Mouse (Mus musculus) limb, embryonic 11.5 days (tissue): Measurements from ENCODE around the gene Rps6kb2. TPM values are rescaled to one million over a fixed set of nuclear protein-coding genes. Genes with fewer than 3 reads are reported as not detected.
"Not testable (repeated sequence)": the region's sequence is repeated elsewhere in the genome, so short reads cannot be mapped to it uniquely, and the experiment has no call there.

Source experiments
- ATAC-seq: fragments of 200-750 bp; cut with Nextera tagmentation; 2 replicates; pipeline ENCODE4 v1.8.0; 2017; ENCODE audit warnings: low read depth; ENCODE audit not compliant: insufficient number of reproducible peaks, low FRiP score, low TSS enrichment
- DNase-seq: peaks from one replicate; pipeline ENCODE4 v3.0.0-alpha.2; 2015; ENCODE audit warnings: low spot score
- H3K27ac ChIP-seq: fragments of 300-500 bp; sonication (generic); replicated peaks from 2 replicates; pipeline ENCODE4 v1.5.1; 2014; ENCODE audit warnings: low read depth, mild to moderate bottlenecking, low read length
- H3K27me3 ChIP-seq: fragments of 300-500 bp; sonication (generic); 2 replicates; pipeline ENCODE4 v1.6.1; 2014; ENCODE audit warnings: mild to moderate bottlenecking, low read length, mixed read lengths; ENCODE audit not compliant: control insufficient read depth, insufficient read depth
- H3K36me3 ChIP-seq: fragments of 300-500 bp; sonication (generic); 2 replicates; pipeline ENCODE4 v1.6.1; 2014; ENCODE audit warnings: mild to moderate bottlenecking, low read length, moderate library complexity, mixed read lengths; ENCODE audit not compliant: control insufficient read depth, insufficient read depth
- H3K4me1 ChIP-seq: fragments of 300-500 bp; sonication (generic); 2 replicates; pipeline ENCODE4 v1.6.1; 2014; ENCODE audit warnings: low read length, mixed read lengths; ENCODE audit not compliant: control insufficient read depth, insufficient read depth
- H3K4me2 ChIP-seq: fragments of 300-500 bp; sonication (generic); 2 replicates; pipeline ENCODE4 v1.6.1; 2014; ENCODE audit warnings: low read depth, mild to moderate bottlenecking, moderate library complexity; ENCODE audit not compliant: severe bottlenecking
- H3K4me3 ChIP-seq: fragments of 300-500 bp; sonication (generic); 2 replicates; pipeline ENCODE4 v1.5.1; 2014; ENCODE audit warnings: low read depth, low read length
- H3K9ac ChIP-seq: fragments of 300-500 bp; sonication (generic); 2 replicates; pipeline ENCODE4 v1.6.1; 2014; ENCODE audit warnings: mild to moderate bottlenecking, low read length
- H3K9me3 ChIP-seq: fragments of 300-500 bp; sonication (generic); 2 replicates; pipeline ENCODE4 v1.6.1; 2016; ENCODE audit warnings: low read length; ENCODE audit not compliant: control insufficient read depth
- WGBS: fragments of 180-500 bp; shearing (Covaris S2); extraction: QIAGEN DNeasy Blood & Tissue Kit; methylation state at CpG from one replicate; pipeline ENCODE4 v1.1.7; 2014; 5-methylcytosine and 5-hydroxymethylcytosine counted together
- polyA plus RNA-seq: library from polyadenylated mRNA; unstranded; fragments of >200 nt; fragmentation: Nextera tagmentation; extraction: Ambion mirVana; gene quantifications from 2 replicates; pipeline ENCODE4 v1.2.1, GENCODE M21; 2014

Gene Rps6kb2
- polyA plus RNA-seq, 1 experiment from 2014 or later: 44.7 TPM

DNA sequence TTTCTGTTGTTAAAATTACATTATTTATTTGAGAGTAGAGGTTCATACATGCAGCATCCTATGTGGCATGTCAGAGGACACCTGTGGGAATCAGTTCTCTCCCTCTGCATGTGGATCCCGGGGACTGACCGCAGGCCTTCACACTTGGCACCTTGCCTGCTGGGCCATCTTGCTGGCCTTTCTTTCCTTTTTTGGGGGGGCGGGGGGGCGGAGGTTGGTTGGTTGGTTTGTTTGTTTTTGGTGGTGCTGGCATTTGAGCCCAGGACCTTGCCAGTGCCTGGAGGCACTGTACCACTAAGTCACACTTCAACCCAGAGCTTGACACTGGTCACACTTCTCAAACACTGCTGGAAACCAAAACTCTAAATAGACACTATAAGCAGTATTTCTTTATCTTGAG is 28.8 kb downstream of the Rps6kb2 start:
- Histone ChIP-seq H3K9me3 (no peaks in the 10 kb centered on the region), H3K4me1 (no peaks in the 10 kb centered on the region), H3K9ac (no peak overlapping the region), H3K27me3 (no peaks in the 10 kb centered on the region), H3K36me3 (peaks cover 8% of the 10 kb centered on the region; the same call in 1 of the 2 replicates), H3K4me3 (no peak overlapping the region), H3K27ac (no peak overlapping the region), H3K4me2 (no peak overlapping the region)
- no peak for DNase-seq
- ATAC-seq: no peak
- 94% methylated on average over 4 of the region's 4 CpGs for WGBS

GRCm38 (mm10) chr19:4131768-4132167 is 31.4 kb downstream of the Rps6kb2 start:
- no peaks in the 10 kb centered on the region for H3K27me3 ChIP-seq

DNA sequence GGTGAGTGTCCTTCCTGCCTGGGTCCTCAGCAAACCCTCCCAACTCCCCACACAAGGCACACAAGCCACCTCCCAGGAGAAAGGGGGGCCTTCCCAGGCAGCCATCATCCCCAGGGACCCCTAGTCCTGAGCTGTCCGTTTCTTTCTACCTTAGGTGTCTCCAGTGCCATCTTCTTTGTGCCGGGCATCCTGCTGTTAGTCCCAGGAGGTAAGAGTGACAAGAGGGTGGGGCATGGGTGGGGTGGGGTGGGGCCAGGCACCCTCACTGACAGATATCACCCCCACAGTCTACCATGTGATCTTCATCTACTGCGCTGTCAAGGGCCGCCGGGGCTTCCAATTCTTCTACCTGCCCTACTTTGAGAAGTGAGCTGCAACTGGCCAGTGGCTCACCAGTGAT is 32.1 kb downstream of the Rps6kb2 start:
- H3K27ac ChIP-seq: no peak overlapping the region
- no peak overlapping the region for H3K4me3 ChIP-seq
- H3K9me3 ChIP-seq: no peaks in the 10 kb centered on the region
- H3K27me3 ChIP-seq: no peaks in the 10 kb centered on the region
- H3K4me1 ChIP-seq: peaks cover 7% of the 10 kb centered on the region
- WGBS: 89% methylated on average over 5 of the region's 5 CpGs
- no peak for DNase-seq
- H3K9ac ChIP-seq: no peak overlapping the region
- ATAC-seq: no peak
- H3K4me2 ChIP-seq: no peak overlapping the region
- H3K36me3 ChIP-seq: peaks cover 13% of the 10 kb centered on the region

More at GRCm38 (mm10) chr19:4131768-4132167, 31.4 kb downstream of the Rps6kb2 start:
- no peak overlapping the region for H3K27ac ChIP-seq
- H3K9me3 ChIP-seq: no peaks in the 10 kb centered on the region
- peaks cover 13% of the 10 kb centered on the region for H3K36me3 ChIP-seq
- no peak overlapping the region for H3K4me2 ChIP-seq
- no peak for ATAC-seq
- WGBS: 83% methylated on average over 2 of the region's 2 CpGs
- H3K4me3 ChIP-seq: no peak overlapping the region
- no peak for DNase-seq
- H3K9ac ChIP-seq: no peak overlapping the region
- peaks cover 3% of the 10 kb centered on the region for H3K4me1 ChIP-seq

GRCm38 (mm10) chr19:4130106-4130505 is 33.0 kb downstream of the Rps6kb2 start:
- WGBS: 91% methylated on average over 4 of the region's 4 CpGs
- no peak overlapping the region for H3K4me3 ChIP-seq
- H3K4me1 ChIP-seq: peaks cover 7% of the 10 kb centered on the region
- no peaks in the 10 kb centered on the region for H3K9me3 ChIP-seq
- H3K27me3 ChIP-seq: no peaks in the 10 kb centered on the region
- H3K27ac ChIP-seq: no peak overlapping the region
- DNase-seq (no peak), ATAC-seq (no peak)
- no peak overlapping the region for H3K9ac ChIP-seq
- H3K4me2 ChIP-seq: no peak overlapping the region
- peaks cover 13% of the 10 kb centered on the region for H3K36me3 ChIP-seq

- Histone ChIP-seq H3K4me3 (no peak overlapping the region), H3K27ac (no peak overlapping the region), H3K36me3 (peaks cover 13% of the 10 kb centered on the region), H3K4me2 (no peak overlapping the region), H3K9ac (no peak overlapping the region), H3K9me3 (no peaks in the 10 kb centered on the region), H3K4me1 (peaks cover 9% of the 10 kb centered on the region), H3K27me3 (no peaks in the 10 kb centered on the region)
- ATAC-seq (no peak), DNase-seq (no peak)
- WGBS: 92% methylated on average over 7 of the region's 7 CpGs
Measured at GRCm38 (mm10) chr19:4129462-4129861, 33.7 kb downstream of the Rps6kb2 start.

- no peaks in the 10 kb centered on the region for H3K9me3 ChIP-seq
- H3K4me1 ChIP-seq: peaks cover 11% of the 10 kb centered on the region
- H3K36me3 ChIP-seq: peaks cover 8% of the 10 kb centered on the region
- DNase-seq (peak; percentile 25), ATAC-seq (no peak)
- H3K4me2 ChIP-seq: peak overlapping the region; percentile 65
- no peaks in the 10 kb centered on the region for H3K27me3 ChIP-seq
- H3K27ac ChIP-seq: no peak overlapping the region
- H3K4me3 ChIP-seq: peak overlapping the region; percentile 60
- H3K9ac ChIP-seq: peak overlapping the region; percentile 71
- WGBS: 55% methylated on average over 7 of the region's 7 CpGs
Measured at GRCm38 (mm10) chr19:4126759-4127495, 36.2 kb downstream of the Rps6kb2 start.

GRCm38 (mm10) chr19:4125741-4126696 is 37.1 kb downstream of the Rps6kb2 start, which contains the start of gene Aip:
Gene Aip, minus strand, starts transcription at chr19:4125858.
- peak within 1 kb of the TSS; percentile 71 for H3K9ac ChIP-seq
- H3K4me1 ChIP-seq: peaks cover 12% of the 10 kb centered on the region
- peak; percentile 92 for ATAC-seq
- peak; percentile 99 for DNase-seq
- no peak within 1 kb of the TSS for H3K27ac ChIP-seq
- peak within 1 kb of the TSS; percentile 65 for H3K4me2 ChIP-seq
- H3K27me3 ChIP-seq: no peaks in the 10 kb centered on the region
- no peaks in the 10 kb centered on the region for H3K9me3 ChIP-seq
- H3K4me3 ChIP-seq: peak within 1 kb of the TSS; percentile 60
- peaks cover 5% of the 10 kb centered on the region; the same call in 1 of the 2 replicates for H3K36me3 ChIP-seq
- WGBS: under 1% methylated on average over 45 of the region's 64 CpGs

GRCm38 (mm10) chr19:4125268-4125667 is 37.9 kb downstream of the Rps6kb2 start:
- 22% methylated on average over 4 of the region's 4 CpGs for WGBS
- Histone ChIP-seq H3K4me3 (peak overlapping the region; percentile 60), H3K4me2 (peak overlapping the region; percentile 65), H3K4me1 (peaks cover 15% of the 10 kb centered on the region)
- H3K9me3 ChIP-seq, H3K27ac ChIP-seq, H3K27me3 ChIP-seq, DNase-seq, H3K9ac ChIP-seq, H3K36me3 ChIP-seq: not testable (repeated sequence)
- peak; percentile 10; the same call in 1 of the 2 replicates for ATAC-seq
